Mouse (Mus musculus): ENCODE measurements at regions not wholly inside any gene's neighbourhood (a gene's known extent, or its start where the extent isn't known, plus 50 kb on each side); places are given as distances from the start of the nearest gene placed in this dataset.

GRCm38 (mm10) chr13:63627184-63627893 lies 53.9 kb upstream of the Ptch1 start:
- DNase-seq (ENCODE audit: low spot score), result no peak

GRCm38 (mm10) chr13:63627894-63628287 lies 54.5 kb upstream of the Ptch1 start:
- no peak for DNase-seq (ENCODE audit: low spot score)

- DNase-seq (ENCODE audit: low spot score), result no peak
Observed at GRCm38 (mm10) chr13:63631771-63632347, 58.5 kb upstream of the Ptch1 start.

- no peak for DNase-seq (ENCODE audit: low spot score)
Observed at GRCm38 (mm10) chr13:63634294-63634693, 60.9 kb upstream of the Ptch1 start.

- no peak for DNase-seq (ENCODE audit: low spot score)
Observed at GRCm38 (mm10) chr13:63641649-63642226, 68.3 kb upstream of the Ptch1 start.

- peak; percentile 81 for DNase-seq (ENCODE audit: low spot score)
Observed at GRCm38 (mm10) chr13:63642617-63643016, 69.2 kb upstream of the Ptch1 start.

GRCm38 (mm10) chr13:63643394-63643793 lies 70.0 kb upstream of the Ptch1 start:
- DNase-seq (ENCODE audit: low spot score), result peak; percentile 79

- no peak for DNase-seq (ENCODE audit: low spot score)
Observed at GRCm38 (mm10) chr13:63644308-63644707, 70.9 kb upstream of the Ptch1 start.

GRCm38 (mm10) chr13:63649058-63649647 lies 75.8 kb upstream of the Ptch1 start:
- no peak for DNase-seq (ENCODE audit: low spot score)

- no peak for DNase-seq (ENCODE audit: low spot score)
Observed at GRCm38 (mm10) chr13:63654514-63654913, 81.1 kb upstream of the Ptch1 start.

- DNase-seq (ENCODE audit: low spot score), result no peak
Observed at GRCm38 (mm10) chr13:63657115-63657514, 83.7 kb upstream of the Ptch1 start.

- DNase-seq (ENCODE audit: low spot score), result no peak
Observed at GRCm38 (mm10) chr13:63659412-63659811, 86.0 kb upstream of the Ptch1 start.

GRCm38 (mm10) chr13:63660431-63660830 lies 87.0 kb upstream of the Ptch1 start:
- DNase-seq (ENCODE audit: low spot score), result no peak

GRCm38 (mm10) chr13:63668576-63668975 lies 95.2 kb upstream of the Ptch1 start:
- DNase-seq (ENCODE audit: low spot score), result no peak

GRCm38 (mm10) chr13:63669031-63669430 lies 95.6 kb upstream of the Ptch1 start:
- DNase-seq (ENCODE audit: low spot score), result no peak

- DNase-seq (ENCODE audit: low spot score), result no peak
Observed at GRCm38 (mm10) chr13:63672425-63672824, 99.0 kb upstream of the Ptch1 start.

GRCm38 (mm10) chr13:63677696-63678095 lies 104.3 kb upstream of the Ptch1 start:
- DNase-seq (ENCODE audit: low spot score), result no peak

GRCm38 (mm10) chr13:63678265-63679260 lies 105.2 kb upstream of the Ptch1 start:
- DNase-seq (ENCODE audit: low spot score), result no peak

GRCm38 (mm10) chr13:63682341-63682740 lies 108.9 kb upstream of the Ptch1 start:
- DNase-seq (ENCODE audit: low spot score), result no peak

- DNase-seq (ENCODE audit: low spot score), result no peak
Observed at GRCm38 (mm10) chr13:63691974-63692373, 118.6 kb upstream of the Ptch1 start.

- DNase-seq (ENCODE audit: low spot score), result no peak
Observed at GRCm38 (mm10) chr13:63693636-63694035, 120.2 kb upstream of the Ptch1 start.

GRCm38 (mm10) chr13:63696399-63696798 lies 118.6 kb upstream of the Ercc6l2 start:
- DNase-seq (ENCODE audit: low spot score), result peak; percentile 52

Data from heart, adult 8-10 months (tissue).